Mouse (Mus musculus) MEL (cell line): ENCODE results near the gene Tnrc18. TPM values are rescaled to one million over a fixed set of nuclear protein-coding genes. Genes with fewer than 3 reads are reported as not detected.

Experiments used
- DNase-seq: peaks from one replicate; pipeline ENCODE4 v3.0.0; 2011; ENCODE audit warnings: low read depth, low spot score
- H3K27ac ChIP-seq: 2 replicates; pipeline ENCODE4 v1.5.1; 2012; ENCODE audit warnings: low read depth, mild to moderate bottlenecking, control low read depth, low read length, moderate library complexity; ENCODE audit not compliant: control insufficient read depth
- H3K27me3 ChIP-seq, 2 experiments: fragments of 150-350 bp in 1 of 2; sonication (generic) in 1 of 2; 2 replicates each; pipeline ENCODE4 v1.6.1; 2012; ENCODE audit warnings: low read length in 2 of 2, mild to moderate bottlenecking in 2 of 2, improper control_type of control experiment in 1 of 2, moderate library complexity in 1 of 2; ENCODE audit not compliant: insufficient read depth in 2 of 2, control insufficient read depth in 1 of 2
- H3K36me3 ChIP-seq, 2 experiments: 2 replicates each; pipeline ENCODE4 v1.6.1; 2012 to 2014; ENCODE audit warnings: low read length in 2 of 2, improper control_type of control experiment in 1 of 2, inconsistent platforms in 1 of 2, mild to moderate bottlenecking in 1 of 2; ENCODE audit not compliant: insufficient read depth in 2 of 2, control insufficient read depth in 1 of 2
- H3K4me1 ChIP-seq, 2 experiments: fragments of 150-350 bp in 1 of 2; sonication (generic) in 1 of 2; 2 replicates each; pipeline ENCODE4 v1.6.1; 2012; ENCODE audit warnings: low read length in 2 of 2, improper control_type of control experiment in 1 of 2, mild to moderate bottlenecking in 1 of 2; ENCODE audit not compliant: insufficient read depth in 2 of 2, control insufficient read depth in 1 of 2
- H3K4me3 ChIP-seq, 2 experiments: fragments of 150-350 bp in 1 of 2; sonication (generic) in 1 of 2; 2 replicates each; pipeline ENCODE4 v1.5.1; 2012; ENCODE audit warnings: low read depth in 2 of 2, low read length in 2 of 2, mild to moderate bottlenecking in 2 of 2, moderate library complexity in 2 of 2, control low read depth in 1 of 2, improper control_type of control experiment in 1 of 2; ENCODE audit not compliant: control insufficient read depth in 1 of 2, insufficient read depth in 1 of 2
- H3K79me2 ChIP-seq: 2 replicates; pipeline ENCODE4 v1.6.1; 2012; ENCODE audit warnings: mild to moderate bottlenecking, low read length, moderate library complexity; ENCODE audit not compliant: control insufficient read depth, poor library complexity, insufficient read depth
- H3K9ac ChIP-seq: 2 replicates; pipeline ENCODE4 v1.6.1; 2012; ENCODE audit warnings: low read depth, mild to moderate bottlenecking, control low read depth, low read length, moderate library complexity; ENCODE audit not compliant: control insufficient read depth, poor library complexity, severe bottlenecking
- H3K9me3 ChIP-seq: fragments of 150-350 bp; sonication (generic); replicated peaks from 2 replicates; pipeline ENCODE4 v1.6.1; 2012; ENCODE audit warnings: mild to moderate bottlenecking, low read length, improper control_type of control experiment, moderate library complexity; ENCODE audit not compliant: insufficient read depth
- BHLHE40 ChIP-seq: IDR thresholded peaks from 2 replicates; pipeline ENCODE4 v1.6.1; 2012; ENCODE audit warnings: low read depth, mild to moderate bottlenecking, inconsistent platforms, low read length, improper control_type of control experiment, borderline replicate concordance
- CTCF ChIP-seq, 3 experiments: IDR thresholded peaks in 2 of 3; conservative IDR thresholded peaks in 1 of 3; 2 replicates each; pipeline ENCODE4 v1.5.1; 2011 to 2012; ENCODE audit warnings: low read length in 3 of 3, low read depth in 2 of 3, mild to moderate bottlenecking in 2 of 3, improper control_type of control experiment in 1 of 3, inconsistent platforms in 1 of 3, mixed read lengths in 1 of 3, moderate library complexity in 1 of 3; ENCODE audit not compliant: control insufficient read depth in 1 of 3, insufficient read depth in 1 of 3, poor library complexity in 1 of 3, severe bottlenecking in 1 of 3
- E2F4 ChIP-seq: IDR thresholded peaks from 2 replicates; pipeline ENCODE4 v1.6.1; 2011; ENCODE audit warnings: low read depth, low read length, improper control_type of control experiment, borderline replicate concordance
- ELF1 ChIP-seq: IDR thresholded peaks from 2 replicates; pipeline ENCODE4 v1.6.1; 2014; ENCODE audit warnings: low read depth, mild to moderate bottlenecking, inconsistent platforms, low read length, improper control_type of control experiment, moderate library complexity
- EP300 ChIP-seq, 2 experiments: IDR thresholded peaks; 2 replicates each; pipeline ENCODE4 v1.6.1; 2011; ENCODE audit warnings: improper control_type of control experiment in 2 of 2, low read length in 2 of 2, low read depth in 1 of 2, mild to moderate bottlenecking in 1 of 2
- ETS1 ChIP-seq: IDR thresholded peaks from 2 replicates; pipeline ENCODE4 v1.6.1; 2012; ENCODE audit warnings: low read depth, mild to moderate bottlenecking, inconsistent platforms, low read length, improper control_type of control experiment, moderate library complexity
- GABPA ChIP-seq: IDR thresholded peaks from 2 replicates; pipeline ENCODE4 v1.6.1; 2012; ENCODE audit warnings: low read depth, mild to moderate bottlenecking, inconsistent platforms, low read length, improper control_type of control experiment, moderate library complexity
- GATA1 ChIP-seq: IDR thresholded peaks from 2 replicates; pipeline ENCODE4 v1.6.1; 2011; ENCODE audit warnings: low read depth, low read length, improper control_type of control experiment
- HCFC1 ChIP-seq: IDR thresholded peaks from 2 replicates; pipeline ENCODE4 v1.6.1; 2012; ENCODE audit warnings: low read depth, mild to moderate bottlenecking, inconsistent platforms, low read length, improper control_type of control experiment, moderate library complexity
- JUND ChIP-seq: IDR thresholded peaks from 2 replicates; pipeline ENCODE4 v1.6.1; 2011; ENCODE audit warnings: low read depth, mild to moderate bottlenecking, improper control_type of control experiment, low read length
- MAFK ChIP-seq: IDR thresholded peaks from 2 replicates; pipeline ENCODE4 v1.6.1; 2011; ENCODE audit warnings: low read depth, mild to moderate bottlenecking, low read length, improper control_type of control experiment, borderline replicate concordance
- MAZ ChIP-seq: IDR thresholded peaks from 2 replicates; pipeline ENCODE4 v1.6.1; 2012; ENCODE audit warnings: low read depth, mild to moderate bottlenecking, inconsistent platforms, low read length, improper control_type of control experiment
- MXI1 ChIP-seq: IDR thresholded peaks from 2 replicates; pipeline ENCODE4 v1.6.1; 2011; ENCODE audit warnings: mild to moderate bottlenecking, low read depth, low read length, improper control_type of control experiment
- MYB ChIP-seq: IDR thresholded peaks from 2 replicates; pipeline ENCODE4 v1.6.1; 2011; ENCODE audit warnings: mild to moderate bottlenecking, low read depth, low read length, improper control_type of control experiment
- NRF1 ChIP-seq: IDR thresholded peaks from 2 replicates; pipeline ENCODE4 v1.6.1; 2014; ENCODE audit warnings: low read depth, mild to moderate bottlenecking, inconsistent platforms, low read length, improper control_type of control experiment, moderate library complexity; ENCODE audit not compliant: poor library complexity, insufficient read depth, severe bottlenecking
- POLR2A ChIP-seq, 2 experiments: IDR thresholded peaks; 2 replicates each; pipeline ENCODE4 v1.6.1; 2011 to 2012; ENCODE audit warnings: low read length in 2 of 2, mild to moderate bottlenecking in 2 of 2, control low read depth in 1 of 2, improper control_type of control experiment in 1 of 2, low read depth in 1 of 2, moderate library complexity in 1 of 2; ENCODE audit not compliant: control insufficient read depth in 1 of 2, insufficient read depth in 1 of 2, poor library complexity in 1 of 2
- POLR2AphosphoS5 ChIP-seq: IDR thresholded peaks from 2 replicates; pipeline ENCODE4 v1.6.1; 2012; ENCODE audit warnings: low read depth, borderline replicate concordance, mild to moderate bottlenecking, inconsistent platforms, low read length, moderate library complexity, mixed read lengths
- RAD21 ChIP-seq: IDR thresholded peaks from 2 replicates; pipeline ENCODE4 v1.6.1; 2011; ENCODE audit warnings: mild to moderate bottlenecking, low read depth, low read length, improper control_type of control experiment
- RCOR1 ChIP-seq: IDR thresholded peaks from 2 replicates; pipeline ENCODE4 v1.6.1; 2012; ENCODE audit warnings: low read depth, mild to moderate bottlenecking, inconsistent platforms, low read length, improper control_type of control experiment
- SMC3 ChIP-seq: IDR thresholded peaks from 2 replicates; pipeline ENCODE4 v1.6.1; 2011; ENCODE audit warnings: low read depth, low read length, improper control_type of control experiment
- TAL1 ChIP-seq: IDR thresholded peaks from 2 replicates; pipeline ENCODE4 v1.6.1; 2012; ENCODE audit warnings: mild to moderate bottlenecking, inconsistent platforms, low read length, moderate library complexity, mixed read lengths
- TBP ChIP-seq: IDR thresholded peaks from 2 replicates; pipeline ENCODE4 v1.8.0; 2011; ENCODE audit warnings: low read depth, low read length, improper control_type of control experiment
- TCF12 ChIP-seq: IDR thresholded peaks from 2 replicates; pipeline ENCODE4 v1.6.1; 2014; ENCODE audit warnings: low read depth, mild to moderate bottlenecking, inconsistent platforms, low read length, improper control_type of control experiment, moderate library complexity
- UBTF ChIP-seq: IDR thresholded peaks from 2 replicates; pipeline ENCODE4 v1.6.1; 2012; ENCODE audit warnings: low read depth, mild to moderate bottlenecking, inconsistent platforms, low read length, improper control_type of control experiment, moderate library complexity, borderline replicate concordance; ENCODE audit not compliant: insufficient read depth
- USF1 ChIP-seq: IDR thresholded peaks from 2 replicates; pipeline ENCODE4 v1.6.1; 2014; ENCODE audit warnings: low read depth, mild to moderate bottlenecking, inconsistent platforms, low read length, improper control_type of control experiment, moderate library complexity
- USF2 ChIP-seq, 2 experiments: IDR thresholded peaks; 2 replicates each; pipeline ENCODE4 v1.6.1; 2011 to 2012; ENCODE audit warnings: improper control_type of control experiment in 2 of 2, low read length in 2 of 2, borderline replicate concordance in 1 of 2, inconsistent platforms in 1 of 2, low read depth in 1 of 2, mild to moderate bottlenecking in 1 of 2; ENCODE audit not compliant: insufficient read depth in 1 of 2
- ZC3H11A ChIP-seq: IDR thresholded peaks from 2 replicates; pipeline ENCODE4 v1.6.1; 2012; ENCODE audit warnings: low read depth, mild to moderate bottlenecking, inconsistent platforms, low read length, improper control_type of control experiment
- ZKSCAN1 ChIP-seq: IDR thresholded peaks from 2 replicates; pipeline ENCODE4 v1.6.1; 2012; ENCODE audit warnings: low read depth, mild to moderate bottlenecking, inconsistent platforms, low read length, improper control_type of control experiment, moderate library complexity
- ZMIZ1 ChIP-seq: IDR thresholded peaks from 2 replicates; pipeline ENCODE4 v1.6.1; 2012; ENCODE audit warnings: low read depth, mild to moderate bottlenecking, inconsistent platforms, low read length, improper control_type of control experiment, moderate library complexity
- ZNF384 ChIP-seq: IDR thresholded peaks from 2 replicates; pipeline ENCODE4 v1.6.1; 2012; ENCODE audit warnings: low read depth, mild to moderate bottlenecking, inconsistent platforms, low read length, improper control_type of control experiment
- polyA plus RNA-seq, 2 experiments: library from polyadenylated mRNA; stranded (reverse) in 1 of 2; unstranded in 1 of 2; fragments of >175 nt in 1 of 2; fragments of >200 nt in 1 of 2; gene quantifications; 2 replicates each; pipeline versions ENCODE4 v1.2.1 to v1.2.4; 2012; ENCODE audit warnings: low replicate concordance in 2 of 2, low read depth in 1 of 2; ENCODE audit not compliant: insufficient read length in 2 of 2, insufficient read depth in 1 of 2, missing spikeins in 1 of 2
- total RNA-seq: library from RNA; depleted of rRNA; stranded (reverse); fragments of 300-350 nt; gene quantifications from 2 replicates; pipeline ENCODE4 v1.2.3, GENCODE M21; 2012

The Tnrc18 gene
- total and polyA plus RNA-seq, 3 experiments = 0.31 to 3.4 TPM; not detected in 1

DNA sequence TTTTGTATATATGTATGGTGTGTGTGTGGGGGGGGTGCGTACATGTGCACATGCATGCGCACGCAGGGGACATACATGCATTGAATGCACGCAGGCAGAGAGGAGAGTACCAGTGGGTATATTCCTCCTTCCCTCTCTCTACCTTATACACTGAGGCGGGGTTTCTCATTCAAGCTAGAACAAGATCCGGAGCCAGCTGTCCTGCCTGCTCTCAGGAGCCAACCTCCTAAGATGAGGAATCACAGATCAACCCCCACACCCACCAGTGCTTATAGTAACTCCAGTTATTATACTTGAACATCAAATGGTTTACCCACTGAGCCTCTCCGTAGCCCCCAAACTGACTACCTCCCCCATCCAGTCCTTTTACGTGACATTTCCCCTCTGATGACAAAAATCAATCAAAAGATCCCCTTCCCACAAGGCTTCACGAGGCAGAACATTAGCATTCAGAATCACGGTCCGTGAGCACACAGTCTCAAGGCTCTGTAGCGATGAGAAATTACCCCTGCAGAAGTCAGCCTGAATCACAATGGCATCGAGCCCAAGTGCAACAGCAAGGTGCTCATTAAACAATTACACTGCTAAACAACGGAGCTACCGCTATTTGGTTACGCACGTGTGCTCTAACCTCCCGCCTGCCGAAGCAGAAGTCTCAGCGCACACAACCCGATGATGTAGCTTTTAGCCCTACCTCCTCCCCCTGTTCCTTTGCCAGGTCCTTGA, 55.2 kb downstream of the Tnrc18 start:
- TF ChIP-seq HCFC1 = no peak
- no peak for TF ChIP-seq ZNF384
- no peak for TF ChIP-seq POLR2AphosphoS5
- no peak for TF ChIP-seq TAL1
- no peak for TF ChIP-seq MXI1
- no peak for TF ChIP-seq MAFK
- TF ChIP-seq E2F4 = no peak
- TF ChIP-seq UBTF = no peak
- no peak for TF ChIP-seq RAD21
- no peak for TF ChIP-seq EP300 (IDR thresholded peaks at IDR 0.05; ENCODE audit: low read depth in 1 of 2, low read length in 2 of 2)
- no peak for TF ChIP-seq POLR2A (IDR thresholded peaks at IDR 0.05; ENCODE audit: control insufficient read depth in 1 of 2, insufficient read depth in 1 of 2, low read depth in 1 of 2, low read length in 2 of 2, poor library complexity in 1 of 2)
- no peak for TF ChIP-seq MAZ
- TF ChIP-seq ZC3H11A = no peak
- no peak for TF ChIP-seq MYB
- TF ChIP-seq GATA1 = no peak
- TF ChIP-seq ZKSCAN1 = no peak
- no peak for TF ChIP-seq JUND
- TF ChIP-seq ETS1 = no peak
- TF ChIP-seq TCF12 = no peak
- no peak for DNase-seq
- no peaks in the 10 kb centered on the region for H3K79me2 ChIP-seq
- no peaks in the 10 kb centered on the region for H3K9me3 ChIP-seq
- H3K9ac ChIP-seq = no peak overlapping the region
- no peak overlapping the region for H3K27ac ChIP-seq
- H3K4me1 ChIP-seq = no peaks in the 10 kb centered on the region
- H3K4me3 ChIP-seq = no peak overlapping the region
- no peaks in the 10 kb centered on the region for H3K36me3 ChIP-seq
- no peaks in the 10 kb centered on the region for H3K27me3 ChIP-seq

DNA sequence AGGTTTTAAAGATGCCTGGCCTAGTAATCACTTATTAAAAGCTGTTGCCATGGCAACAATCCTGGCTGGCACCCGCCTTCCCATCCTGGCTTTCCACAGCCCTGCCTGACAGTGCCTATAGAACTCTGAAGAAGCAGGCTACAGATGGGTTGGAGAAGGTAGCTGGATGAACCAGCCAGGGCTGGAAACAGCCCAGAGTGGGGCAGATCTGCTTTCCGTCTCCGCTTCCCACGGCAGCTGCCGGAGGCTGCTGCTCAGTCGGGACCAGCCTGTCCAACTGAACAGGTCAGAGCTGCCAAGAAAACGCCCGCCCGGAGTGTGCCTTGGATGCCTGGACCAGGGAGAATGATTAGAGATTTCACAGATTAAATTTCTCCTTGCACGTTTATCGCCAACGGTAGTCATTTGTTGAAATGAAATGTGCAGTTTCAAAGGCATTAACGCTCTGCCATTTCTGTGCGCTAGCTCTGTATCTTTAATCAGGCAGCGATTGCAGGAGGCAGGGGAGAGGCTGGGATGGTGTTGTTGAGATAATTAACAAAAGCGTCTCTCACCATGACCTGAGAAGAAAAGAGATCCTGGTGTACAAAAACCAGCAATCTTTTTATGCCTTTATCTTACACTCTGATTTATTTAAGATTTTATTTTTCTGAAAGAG, 56.0 kb downstream of the Tnrc18 start:
- H3K4me3 ChIP-seq = no peak overlapping the region
- no peak for DNase-seq
- H3K4me1 ChIP-seq = no peaks in the 10 kb centered on the region
- H3K27ac ChIP-seq = no peak overlapping the region
- H3K9ac ChIP-seq = no peak overlapping the region
- no peaks in the 10 kb centered on the region for H3K27me3 ChIP-seq
- no peaks in the 10 kb centered on the region for H3K36me3 ChIP-seq
- no peaks in the 10 kb centered on the region for H3K9me3 ChIP-seq
- H3K79me2 ChIP-seq = no peaks in the 10 kb centered on the region
- TF ChIP-seq JUND = no peak
- no peak for TF ChIP-seq EP300 (IDR thresholded peaks at IDR 0.05; ENCODE audit: low read depth in 1 of 2, low read length in 2 of 2)
- TF ChIP-seq ZC3H11A = no peak
- TF ChIP-seq USF1 = no peak
- no peak for TF ChIP-seq NRF1
- no peak for TF ChIP-seq TBP
- no peak for TF ChIP-seq ZNF384
- no peak for TF ChIP-seq CTCF (IDR thresholded peaks at IDR 0.05 in 2 of 3, conservative IDR thresholded peaks at IDR 0.05 in 1 of 3; ENCODE audit: control insufficient read depth in 1 of 3, insufficient read depth in 1 of 3, low read depth in 2 of 3, low read length in 3 of 3, poor library complexity in 1 of 3, severe bottlenecking in 1 of 3)
- no peak for TF ChIP-seq SMC3
- no peak for TF ChIP-seq E2F4
- TF ChIP-seq ZMIZ1 = no peak
- TF ChIP-seq GABPA = no peak
- no peak for TF ChIP-seq BHLHE40
- no peak for TF ChIP-seq RCOR1
- no peak for TF ChIP-seq USF2 (IDR thresholded peaks at IDR 0.05; ENCODE audit: borderline replicate concordance in 1 of 2, insufficient read depth in 1 of 2, low read depth in 1 of 2, low read length in 2 of 2)
- no peak for TF ChIP-seq ETS1
- no peak for TF ChIP-seq ELF1
